Mouse (Mus musculus): ENCODE data around the gene Ntn1. TPM values are rescaled to one million over a fixed set of nuclear protein-coding genes. Genes with fewer than 3 reads are reported as not detected.

Gene Ntn1
- polyA plus RNA-seq, 1 experiment: 24.4 TPM

GRCm38 (mm10) chr11:68215206-68215912 is 185.3 kb downstream of the Ntn1 start:
- no peak overlapping the region for H3K4me3 ChIP-seq (ENCODE audit: insufficient read depth, low read depth, low read length)
- no peak for TF ChIP-seq CTCF (conservative IDR thresholded peaks at IDR 0.05; ENCODE audit: insufficient read depth, insufficient read length, low read depth, low read length)
- TF ChIP-seq POLR2A (IDR thresholded peaks at IDR 0.05; ENCODE audit: low read depth, low read length): no peak
- H3K4me1 ChIP-seq (ENCODE audit: control insufficient read depth, insufficient read depth, low read length): no peaks in the 10 kb centered on the region
- no peaks in the 10 kb centered on the region for H3K27me3 ChIP-seq (replicated peaks; ENCODE audit: control insufficient read depth, insufficient read depth, low read length)
- peak; percentile 76 for DNase-seq
- WGBS: 41% methylated on average over 6 of the region's 6 CpGs
- no peak overlapping the region for H3K27ac ChIP-seq (ENCODE audit: insufficient read depth, low read depth, low read length)
- H3K36me3 ChIP-seq (ENCODE audit: control insufficient read depth, insufficient read depth, low read length): no peaks in the 10 kb centered on the region

DNA sequence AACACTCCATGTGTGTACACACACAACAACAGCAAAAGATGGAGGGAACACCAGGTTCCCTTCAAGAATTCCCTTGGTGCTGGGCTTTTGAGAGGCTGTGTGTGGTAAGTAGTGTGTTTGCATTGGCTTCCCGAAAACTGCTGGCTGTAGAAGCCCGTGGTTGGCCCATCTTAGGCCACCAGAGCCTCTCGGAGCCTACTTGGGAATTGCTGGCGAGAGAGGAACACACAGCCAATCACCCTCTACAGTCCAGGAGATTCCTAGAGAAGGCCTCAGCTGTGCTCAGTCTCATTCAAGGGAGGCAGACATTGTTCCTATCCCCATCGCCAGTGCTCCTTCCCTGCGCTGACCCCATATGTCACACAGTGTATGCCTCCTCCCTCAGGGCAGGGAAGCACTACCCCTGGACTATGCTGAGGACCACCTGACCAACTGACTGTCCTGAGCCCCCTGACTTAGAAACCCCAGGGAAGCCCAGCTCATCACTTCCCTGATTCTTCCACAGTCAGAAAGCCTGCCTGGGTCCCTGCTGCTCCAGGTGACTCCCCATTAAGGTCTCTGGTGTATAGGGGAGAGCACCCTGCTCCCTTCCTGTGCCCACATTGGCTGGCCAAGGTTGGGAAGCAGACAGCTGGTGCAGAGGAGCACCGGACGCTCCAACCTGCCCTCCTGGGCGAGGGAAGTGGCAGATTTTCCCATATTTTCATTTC is 186.0 kb downstream of the Ntn1 start:
- Histone ChIP-seq H3K27me3 (replicated peaks; ENCODE audit: control insufficient read depth, insufficient read depth, low read length) (no peaks in the 10 kb centered on the region), H3K4me1 (ENCODE audit: control insufficient read depth, insufficient read depth, low read length) (no peaks in the 10 kb centered on the region), H3K36me3 (ENCODE audit: control insufficient read depth, insufficient read depth, low read length) (no peaks in the 10 kb centered on the region), H3K27ac (ENCODE audit: insufficient read depth, low read depth, low read length) (no peak overlapping the region), H3K4me3 (ENCODE audit: insufficient read depth, low read depth, low read length) (no peak overlapping the region)
- 75% methylated on average over 9 of the region's 9 CpGs for WGBS
- DNase-seq: no peak
- no peak for TF ChIP-seq POLR2A (IDR thresholded peaks at IDR 0.05; ENCODE audit: low read depth, low read length)
- no peak for TF ChIP-seq CTCF (conservative IDR thresholded peaks at IDR 0.05; ENCODE audit: insufficient read depth, insufficient read length, low read depth, low read length)

- Histone ChIP-seq H3K4me1 (ENCODE audit: control insufficient read depth, insufficient read depth, low read length) (no peaks in the 10 kb centered on the region), H3K36me3 (ENCODE audit: control insufficient read depth, insufficient read depth, low read length) (no peaks in the 10 kb centered on the region), H3K27me3 (replicated peaks; ENCODE audit: control insufficient read depth, insufficient read depth, low read length) (no peaks in the 10 kb centered on the region), H3K4me3 (ENCODE audit: insufficient read depth, low read depth, low read length) (no peak overlapping the region), H3K27ac (ENCODE audit: insufficient read depth, low read depth, low read length) (no peak overlapping the region)
- TF ChIP-seq POLR2A (IDR thresholded peaks at IDR 0.05; ENCODE audit: low read depth, low read length): no peak
- TF ChIP-seq CTCF (conservative IDR thresholded peaks at IDR 0.05; ENCODE audit: insufficient read depth, insufficient read length, low read depth, low read length): no peak
- WGBS: 52% methylated on average over 3 of the region's 3 CpGs
- peak; percentile 47 for DNase-seq
Measured at GRCm38 (mm10) chr11:68213896-68214295, 186.7 kb downstream of the Ntn1 start.

- no peak overlapping the region for H3K4me3 ChIP-seq (ENCODE audit: insufficient read depth, low read depth, low read length)
- no peaks in the 10 kb centered on the region for H3K36me3 ChIP-seq (ENCODE audit: control insufficient read depth, insufficient read depth, low read length)
- TF ChIP-seq POLR2A (IDR thresholded peaks at IDR 0.05; ENCODE audit: low read depth, low read length) (no peak), CTCF (conservative IDR thresholded peaks at IDR 0.05; ENCODE audit: insufficient read depth, insufficient read length, low read depth, low read length) (peak; percentile 48)
- H3K27me3 ChIP-seq (replicated peaks; ENCODE audit: control insufficient read depth, insufficient read depth, low read length): no peaks in the 10 kb centered on the region
- no peaks in the 10 kb centered on the region for H3K4me1 ChIP-seq (ENCODE audit: control insufficient read depth, insufficient read depth, low read length)
- peak; percentile 49 for DNase-seq
- no peak overlapping the region for H3K27ac ChIP-seq (ENCODE audit: insufficient read depth, low read depth, low read length)
- 52% methylated on average over 8 of the region's 8 CpGs for WGBS
Measured at GRCm38 (mm10) chr11:68211924-68212578, 188.6 kb downstream of the Ntn1 start.

- no peaks in the 10 kb centered on the region for H3K4me1 ChIP-seq (ENCODE audit: control insufficient read depth, insufficient read depth, low read length)
- no peaks in the 10 kb centered on the region for H3K27me3 ChIP-seq (replicated peaks; ENCODE audit: control insufficient read depth, insufficient read depth, low read length)
Measured at GRCm38 (mm10) chr11:68210714-68211113, 189.9 kb downstream of the Ntn1 start.

GRCm38 (mm10) chr11:68209506-68209905 is 191.1 kb downstream of the Ntn1 start:
- H3K36me3 ChIP-seq (ENCODE audit: control insufficient read depth, insufficient read depth, low read length): no peaks in the 10 kb centered on the region
- H3K27ac ChIP-seq (ENCODE audit: insufficient read depth, low read depth, low read length): no peak overlapping the region
- no peak overlapping the region for H3K4me3 ChIP-seq (ENCODE audit: insufficient read depth, low read depth, low read length)
- no peaks in the 10 kb centered on the region for H3K4me1 ChIP-seq (ENCODE audit: control insufficient read depth, insufficient read depth, low read length)
- no peaks in the 10 kb centered on the region for H3K27me3 ChIP-seq (replicated peaks; ENCODE audit: control insufficient read depth, insufficient read depth, low read length)
- DNase-seq: no peak
- no peak for TF ChIP-seq POLR2A (IDR thresholded peaks at IDR 0.05; ENCODE audit: low read depth, low read length)
- TF ChIP-seq CTCF (conservative IDR thresholded peaks at IDR 0.05; ENCODE audit: insufficient read depth, insufficient read length, low read depth, low read length): no peak
- 86% methylated on average over 4 of the region's 4 CpGs for WGBS

More at GRCm38 (mm10) chr11:68210714-68211113, 189.9 kb downstream of the Ntn1 start:
- peak; percentile 66 for DNase-seq
- Histone ChIP-seq H3K36me3 (ENCODE audit: control insufficient read depth, insufficient read depth, low read length) (no peaks in the 10 kb centered on the region), H3K27ac (ENCODE audit: insufficient read depth, low read depth, low read length) (no peak overlapping the region), H3K4me3 (ENCODE audit: insufficient read depth, low read depth, low read length) (no peak overlapping the region)
- TF ChIP-seq POLR2A (IDR thresholded peaks at IDR 0.05; ENCODE audit: low read depth, low read length) (no peak), CTCF (conservative IDR thresholded peaks at IDR 0.05; ENCODE audit: insufficient read depth, insufficient read length, low read depth, low read length) (no peak)
- 87% methylated on average over 5 of the region's 5 CpGs for WGBS

GRCm38 (mm10) chr11:68208582-68208981 is 192.0 kb downstream of the Ntn1 start:
- WGBS: 61% methylated on average over 1 of the region's 1 CpGs

More at GRCm38 (mm10) chr11:68208582-68208981, 192.0 kb downstream of the Ntn1 start:
- no peaks in the 10 kb centered on the region for H3K36me3 ChIP-seq (ENCODE audit: control insufficient read depth, insufficient read depth, low read length)
- no peaks in the 10 kb centered on the region for H3K4me1 ChIP-seq (ENCODE audit: control insufficient read depth, insufficient read depth, low read length)
- H3K27ac ChIP-seq (ENCODE audit: insufficient read depth, low read depth, low read length): no peak overlapping the region
- TF ChIP-seq CTCF (conservative IDR thresholded peaks at IDR 0.05; ENCODE audit: insufficient read depth, insufficient read length, low read depth, low read length): no peak
- no peak for TF ChIP-seq POLR2A (IDR thresholded peaks at IDR 0.05; ENCODE audit: low read depth, low read length)
- H3K27me3 ChIP-seq (replicated peaks; ENCODE audit: control insufficient read depth, insufficient read depth, low read length): no peaks in the 10 kb centered on the region
- no peak overlapping the region for H3K4me3 ChIP-seq (ENCODE audit: insufficient read depth, low read depth, low read length)
- DNase-seq: peak; percentile 41

Data from kidney, adult 2 months (tissue).